Mouse (Mus musculus) liver, embryonic 14.5 days (tissue): ENCODE data around the gene Pithd1.

Experiments used
- CTCF ChIP-seq: IDR thresholded peaks from 2 replicates; pipeline ENCODE4 v1.5.1; 2016; ENCODE audit warnings: antibody characterized with exemption, low read depth, control low read depth
- EP300 ChIP-seq: IDR thresholded peaks from 2 replicates; pipeline ENCODE4 v1.6.1; 2016; ENCODE audit warnings: antibody characterized with exemption, low read depth

- TF ChIP-seq CTCF, result no peak
- TF ChIP-seq EP300, result no peak
Observed at GRCm38 (mm10) chr4:135969070-135969750, 17.9 kb downstream of the Pithd1 start.
